Mouse (Mus musculus): Measurements from ENCODE around the gene Fam84b.
A peak's percentile ranks its signal among the peaks of the same experiment; 100 is the strongest.
"Not testable (repeated sequence)": the region's sequence is repeated elsewhere in the genome, so short reads cannot be mapped to it uniquely, and the experiment has no call there.

The Fam84b gene

DNA sequence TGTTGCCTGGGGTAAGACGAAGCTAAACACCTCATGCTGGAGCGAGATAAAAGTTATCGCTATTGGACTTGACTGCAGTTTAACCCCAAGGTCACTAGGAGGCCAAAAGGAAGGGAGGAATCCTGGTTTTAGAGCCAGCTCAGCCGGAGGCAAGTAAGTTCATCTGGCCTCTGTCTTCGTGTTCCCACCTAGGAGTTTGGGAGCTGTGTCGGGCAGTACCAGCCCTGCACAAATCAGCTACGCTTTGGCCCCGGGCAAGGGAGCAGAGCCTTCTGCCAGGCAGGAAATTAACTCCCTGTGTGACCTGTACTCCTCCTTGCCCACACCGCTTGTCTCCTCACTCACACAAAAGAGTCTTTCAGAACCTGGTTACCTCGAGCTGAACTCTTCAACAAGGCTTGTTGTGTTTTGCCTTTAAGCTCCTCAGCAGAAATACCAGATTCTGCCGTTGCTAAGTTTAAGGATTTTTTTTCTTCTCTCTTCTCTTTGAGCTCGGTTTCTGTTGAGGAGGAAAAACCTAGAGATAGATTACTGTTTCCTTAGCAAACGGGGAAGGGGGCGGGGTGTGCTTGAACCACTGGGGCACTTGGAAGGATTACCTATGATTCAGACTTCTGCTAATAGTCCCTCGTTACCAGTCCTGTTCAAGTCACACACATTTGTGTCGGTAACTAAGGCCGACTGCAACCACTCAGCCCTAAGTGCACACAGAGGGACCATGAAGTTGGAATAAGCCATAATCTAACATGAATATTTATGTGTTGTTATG is at the start of gene Fam84b:
TSS of gene Fam84b (minus strand) at position 548 of the 769 bp plus-strand sequence.
- DNase-seq (ENCODE audit: low spot score in 2 of 2) = peak in 1 of 2 experiments; percentile 14

DNA sequence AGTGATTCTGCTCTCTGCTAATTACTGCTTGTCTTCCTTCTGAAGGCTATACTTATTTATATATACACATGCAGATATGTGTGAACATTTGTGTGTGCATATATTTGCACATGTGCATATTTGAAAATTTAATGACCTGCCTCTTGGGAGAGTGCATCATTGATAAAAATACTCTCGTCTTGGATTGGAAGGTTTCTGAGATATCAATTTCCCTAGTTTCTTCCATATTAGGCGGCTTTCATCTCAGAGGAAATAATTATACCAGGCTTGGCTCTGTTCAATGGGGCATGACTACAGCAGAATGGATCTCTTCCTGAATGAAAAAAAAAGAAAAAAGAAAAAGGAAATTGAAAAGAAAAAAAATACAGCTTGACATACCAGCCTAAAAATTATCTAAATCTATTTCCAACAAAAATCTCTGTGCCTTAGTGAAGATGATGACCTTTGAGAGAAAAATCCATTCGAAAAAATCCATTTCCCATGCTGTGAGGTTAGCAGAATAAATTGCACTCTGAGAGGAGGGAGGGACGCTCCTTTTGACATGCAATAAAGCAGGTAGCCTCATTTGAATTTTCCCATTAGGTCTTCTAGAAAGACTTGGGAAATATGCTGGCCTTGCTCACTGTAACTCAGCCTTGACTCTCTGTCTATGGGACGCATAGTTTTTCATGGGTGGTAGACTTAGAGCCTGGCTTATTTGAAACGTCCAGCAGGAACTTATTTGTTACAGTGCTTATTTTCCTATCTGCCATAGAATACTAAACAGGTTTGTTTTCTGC is 44.8 kb upstream of the Fam84b start:
- DNase-seq (ENCODE audit: low spot score in 2 of 2) = no peak

DNA sequence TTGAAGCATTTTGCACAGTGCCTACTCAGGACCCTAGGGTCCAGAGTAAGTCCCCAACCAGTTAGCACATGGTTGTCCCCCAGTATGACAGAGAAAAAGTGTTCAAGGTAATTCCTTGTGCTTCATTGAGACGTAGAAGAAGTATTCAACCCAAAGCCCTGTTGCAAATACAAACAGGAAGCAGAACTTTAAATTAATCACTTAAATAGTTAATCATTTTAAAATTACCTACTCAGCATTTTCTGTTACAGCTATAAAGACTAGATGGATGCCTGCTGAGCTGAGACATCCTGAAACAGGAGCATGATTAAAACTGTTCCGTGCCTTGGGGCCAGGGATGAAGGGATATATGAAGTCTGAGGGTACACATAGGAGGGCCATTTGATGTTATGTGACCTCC is 42.5 kb upstream of the Fam84b start:
- no peak for DNase-seq (ENCODE audit: low spot score in 2 of 2)

DNA sequence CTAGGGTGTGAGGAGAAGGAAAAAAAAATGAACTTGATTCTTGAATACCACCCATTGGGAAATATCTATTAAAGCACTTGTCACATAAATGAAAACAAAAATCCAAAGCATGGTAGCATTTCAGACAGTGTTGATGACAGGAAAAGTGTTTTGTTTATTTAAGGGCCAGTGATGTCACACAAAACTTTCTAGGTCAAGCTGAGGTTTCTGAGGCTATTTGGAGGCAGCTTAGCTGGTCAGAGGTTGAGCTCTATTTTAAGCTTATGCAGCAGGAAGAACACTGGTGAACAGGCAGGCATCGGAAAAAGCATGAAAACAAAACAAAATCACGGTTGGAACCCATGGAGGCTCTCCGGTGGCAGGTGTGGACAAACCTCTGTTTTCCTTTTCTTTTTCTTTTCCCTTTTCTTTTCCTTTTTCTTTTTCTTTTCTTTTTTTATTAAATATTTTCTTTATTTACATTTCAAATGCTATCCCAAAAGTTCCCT is 39.4 kb upstream of the Fam84b start:
- DNase-seq (ENCODE audit: low spot score in 2 of 2) = no peak

DNA sequence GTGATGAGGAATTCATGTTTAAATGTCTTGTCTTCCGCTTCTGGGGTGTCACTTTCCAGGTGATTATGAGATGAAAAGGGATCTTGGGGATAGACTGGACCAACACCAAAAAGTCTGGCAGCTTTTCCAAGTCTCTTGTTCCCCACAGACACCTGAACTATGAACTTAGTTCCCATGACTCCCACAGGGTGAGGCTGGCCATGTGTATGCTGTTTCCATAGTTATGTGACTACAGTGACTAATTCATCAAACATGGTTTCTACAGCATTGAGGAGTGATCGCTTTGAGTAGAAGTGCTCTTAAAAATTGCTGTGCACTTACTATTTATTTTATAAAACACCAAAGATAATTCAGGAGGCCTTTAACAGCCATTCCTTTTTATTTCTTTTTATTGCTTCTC is 35.1 kb upstream of the Fam84b start:
- DNase-seq (ENCODE audit: low spot score in 2 of 2) = no peak

DNA sequence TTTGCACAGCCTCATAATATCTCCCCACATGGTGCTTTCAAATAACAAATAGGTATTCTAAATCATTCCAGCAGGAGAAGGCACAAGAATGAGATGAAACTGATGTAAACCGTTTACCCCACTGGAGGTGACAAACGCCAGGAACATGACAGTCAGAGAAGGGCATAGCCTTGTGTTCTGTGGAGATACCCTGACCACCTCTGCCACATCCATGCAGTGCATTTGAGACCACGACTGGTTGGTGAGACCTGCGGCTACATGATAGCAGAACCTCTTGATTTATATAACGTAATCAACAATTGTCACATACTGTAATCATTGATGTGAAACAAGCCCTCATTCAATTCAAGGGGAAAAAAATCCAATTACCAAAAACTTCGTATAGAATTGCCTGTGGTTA is 22.1 kb upstream of the Fam84b start:
- DNase-seq (ENCODE audit: low spot score in 2 of 2) = no peak

DNA sequence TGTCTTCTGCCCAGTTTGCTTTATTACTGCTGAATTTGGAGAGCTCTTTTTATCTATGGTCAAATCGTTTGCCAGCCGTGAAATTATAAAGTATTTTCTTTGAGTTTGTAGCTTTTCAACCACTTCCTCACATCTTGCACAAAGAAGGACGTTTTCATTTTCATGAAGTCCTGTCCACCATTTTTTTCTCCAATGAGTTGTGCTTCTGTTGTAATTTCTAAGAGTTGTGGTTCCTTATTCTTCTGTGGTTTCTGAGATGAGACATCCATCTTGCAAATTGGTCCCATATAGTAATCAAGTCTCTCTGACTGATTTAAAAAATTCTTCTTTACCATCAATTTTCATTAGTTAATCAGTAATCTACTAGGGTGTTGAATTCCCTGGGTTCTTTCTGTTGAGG is 8.8 kb upstream of the Fam84b start:
- DNase-seq (ENCODE audit: low spot score in 2 of 2) = no peak

DNA sequence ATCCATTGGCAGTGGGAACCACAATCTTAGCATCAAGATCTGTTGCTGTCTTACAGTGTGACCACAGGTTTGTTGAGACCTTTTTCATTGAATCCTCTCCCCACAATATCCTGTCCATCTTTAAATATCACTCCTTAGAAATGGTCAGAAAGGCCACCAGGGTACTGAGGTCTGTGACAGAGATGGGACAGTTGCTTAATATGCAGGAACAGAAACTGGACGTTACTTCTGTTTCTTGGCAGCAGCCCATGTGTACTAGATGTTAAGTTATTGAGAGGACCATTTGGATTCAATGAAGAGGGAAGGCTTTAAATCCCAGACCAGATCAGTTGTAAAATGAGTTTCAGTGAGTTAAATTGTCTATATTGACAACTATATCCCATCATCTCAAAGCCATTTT is 1.5 kb upstream of the Fam84b start:
- no peak for DNase-seq (ENCODE audit: low spot score in 2 of 2)

DNA sequence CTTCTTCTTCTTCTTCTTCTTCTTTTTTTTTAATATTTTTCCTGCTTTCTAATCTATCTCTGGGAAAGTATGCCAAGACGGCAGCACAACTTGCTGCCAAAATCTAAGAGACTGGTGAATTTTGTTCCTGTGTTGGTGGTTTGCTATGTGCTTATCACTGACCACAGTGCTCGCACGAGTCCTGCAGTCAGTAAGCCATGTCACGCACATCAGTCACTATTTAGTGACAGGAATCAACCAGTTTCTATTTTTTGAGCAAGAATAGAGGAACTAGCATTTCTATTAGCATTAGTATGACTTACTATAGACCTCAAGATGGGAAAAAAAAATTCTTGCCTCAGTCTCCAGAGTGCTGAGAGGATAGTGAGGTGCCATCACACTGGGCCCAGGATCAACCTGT is 573 bp upstream of the Fam84b start:
- no peak for DNase-seq (ENCODE audit: low spot score in 2 of 2)

DNA sequence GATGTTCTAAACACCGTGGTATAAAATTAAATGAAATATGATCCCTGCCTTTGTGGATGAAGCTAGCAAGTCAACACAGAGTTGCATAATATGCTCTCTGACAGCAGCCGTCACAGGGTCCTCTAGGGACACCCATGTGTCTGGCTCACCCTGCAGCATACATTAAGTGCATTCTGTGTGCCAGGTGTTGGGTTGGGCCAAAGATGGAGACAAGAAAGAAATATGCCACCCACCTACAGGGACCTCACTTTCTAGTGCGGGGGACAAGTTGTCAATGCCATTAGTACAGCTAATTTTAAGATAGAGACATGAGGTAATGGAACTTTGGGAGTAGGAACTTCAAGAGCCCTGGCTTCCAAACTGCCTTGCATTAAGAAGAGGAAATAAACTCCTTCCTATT is 4.9 kb downstream of the Fam84b start:
- DNase-seq (ENCODE audit: low spot score in 2 of 2) = no peak

DNA sequence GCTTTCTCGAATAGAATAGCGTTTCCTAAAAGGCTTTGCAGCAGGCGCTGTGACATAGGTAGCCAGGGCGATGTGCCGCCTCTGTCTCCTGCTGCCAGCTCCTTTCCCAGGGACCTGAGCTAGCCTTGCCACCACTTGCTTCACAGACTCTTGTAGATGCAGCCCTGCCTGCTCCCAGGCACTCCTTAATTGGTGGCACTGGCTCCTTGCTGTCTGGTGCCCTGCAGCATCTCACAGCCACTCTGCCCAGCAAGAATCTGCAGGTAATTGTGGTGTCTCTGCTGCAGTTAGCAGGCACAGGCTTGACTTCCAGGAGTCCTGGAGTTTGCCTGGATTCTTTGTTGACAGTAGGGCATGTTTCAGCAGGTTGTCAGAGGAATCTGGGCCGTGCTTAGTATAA is 7.3 kb downstream of the Fam84b start:
- DNase-seq (ENCODE audit: low spot score in 2 of 2) = no peak

DNA sequence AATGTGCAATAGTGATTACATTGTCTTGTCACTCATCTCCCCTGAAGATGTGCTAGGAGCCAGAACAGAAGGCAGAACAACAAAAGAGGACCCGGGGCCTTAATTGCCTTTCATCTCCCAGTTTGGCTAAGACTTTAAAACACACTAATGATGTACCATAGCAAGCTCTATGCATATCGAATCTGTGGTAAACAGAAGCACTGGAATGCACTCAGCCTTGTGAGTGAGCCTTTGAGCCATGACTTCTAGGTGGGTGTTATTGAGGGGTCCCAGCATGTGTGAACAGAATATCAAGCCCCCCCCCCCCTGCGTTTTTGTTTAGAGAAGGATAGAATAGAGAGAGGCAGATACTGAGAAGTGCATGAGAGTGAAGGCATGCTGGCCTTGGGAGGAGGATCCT is 7.7 kb downstream of the Fam84b start:
- no peak for DNase-seq (ENCODE audit: low spot score in 2 of 2)

DNA sequence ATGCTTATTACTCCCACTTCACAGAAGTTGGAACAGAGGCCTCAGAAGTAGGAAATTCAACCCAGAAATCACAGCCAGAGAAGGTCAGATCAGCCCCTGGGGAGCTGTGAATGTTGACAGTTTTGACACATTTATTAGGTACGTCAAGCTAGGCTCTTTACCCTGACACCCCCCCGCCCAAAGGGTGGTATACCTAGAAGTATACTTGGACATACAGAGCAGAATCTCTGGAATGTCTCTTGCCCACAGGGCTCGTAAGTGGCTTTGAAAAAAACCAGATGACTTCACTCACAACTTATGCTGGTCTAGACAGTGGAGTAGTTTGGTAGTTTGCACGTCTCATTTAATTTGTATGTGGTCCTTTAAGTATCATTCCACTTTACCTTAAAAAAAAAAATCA is 11.8 kb downstream of the Fam84b start:
- no peak for DNase-seq (ENCODE audit: low spot score in 2 of 2)

DNA sequence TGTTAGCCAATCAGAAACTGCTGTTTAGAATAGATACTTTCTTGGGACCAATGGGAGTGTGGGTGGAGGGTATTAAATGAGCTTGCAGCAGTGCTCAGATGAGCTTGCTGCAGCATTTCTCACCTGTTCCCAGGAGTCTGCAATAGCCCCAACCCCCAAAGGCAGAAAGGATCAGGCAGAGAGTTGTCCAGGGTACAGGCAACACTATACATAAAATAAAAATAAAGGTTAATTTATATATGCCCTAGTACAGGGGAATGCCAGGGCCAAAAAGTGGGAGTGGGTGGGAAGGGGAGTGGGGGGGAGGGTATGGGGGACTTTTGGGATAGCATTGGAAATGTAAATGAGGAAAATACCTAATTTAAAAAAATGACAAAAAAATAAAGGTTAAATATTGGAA is 12.3 kb downstream of the Fam84b start:
- not testable (repeated sequence) for DNase-seq (ENCODE audit: low spot score in 2 of 2)

DNA sequence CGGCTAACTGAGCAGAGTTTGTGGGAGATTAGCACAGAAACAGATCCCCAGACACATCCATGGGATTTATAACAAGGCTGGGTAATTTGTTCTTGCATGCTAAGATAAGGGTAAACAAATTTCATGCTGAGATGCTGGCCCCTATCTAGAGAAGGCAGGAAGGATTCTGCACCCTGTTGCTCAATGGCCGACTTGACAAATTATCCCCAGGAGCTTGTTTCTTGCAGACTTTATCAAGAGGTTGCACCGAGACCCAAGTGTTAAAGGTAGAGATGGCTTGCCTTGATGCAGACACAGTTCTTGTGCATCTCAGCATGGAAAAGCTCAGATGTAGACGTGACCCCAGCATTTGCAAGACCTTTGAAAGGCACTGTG is 13.3 kb downstream of the Fam84b start:
- no peak for DNase-seq (ENCODE audit: low spot score in 2 of 2)

DNA sequence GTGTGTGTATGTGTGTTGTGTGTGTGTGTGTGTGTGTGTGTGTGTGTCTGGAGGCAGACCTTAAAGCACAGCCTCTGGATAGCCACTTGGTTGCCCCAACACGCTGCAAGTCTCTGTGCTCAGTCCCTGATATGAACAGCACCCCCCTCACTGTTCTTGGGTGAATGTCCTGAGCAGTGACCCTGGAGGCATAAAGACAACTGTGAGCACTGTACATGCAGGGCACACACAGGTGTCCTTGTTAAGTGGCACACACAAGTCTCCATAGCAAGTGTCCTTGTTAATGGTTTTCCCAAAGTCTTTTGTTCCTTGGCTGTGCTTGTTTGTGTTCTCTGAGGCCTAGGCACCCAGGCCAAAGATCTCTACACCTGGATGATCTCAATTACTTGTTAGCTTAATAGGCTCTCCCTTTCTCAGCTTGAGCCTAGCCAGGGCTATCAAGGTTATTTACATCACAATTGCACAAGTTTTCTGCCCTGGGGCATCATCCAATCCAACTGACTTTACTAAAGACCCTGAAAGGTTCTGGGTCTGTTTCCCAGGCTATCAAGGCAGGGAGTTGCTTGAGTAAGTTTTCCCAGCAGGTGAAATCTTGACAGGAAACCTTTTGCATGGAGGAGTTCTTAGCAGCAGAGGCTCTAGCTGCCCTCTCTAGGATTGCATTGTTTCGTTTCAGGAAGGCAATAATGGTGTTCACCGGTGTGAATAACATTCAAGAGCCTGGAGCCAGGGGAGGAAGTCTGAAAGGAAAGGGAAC is 13.9 kb downstream of the Fam84b start:
- DNase-seq (ENCODE audit: low spot score in 2 of 2) = no peak

DNA sequence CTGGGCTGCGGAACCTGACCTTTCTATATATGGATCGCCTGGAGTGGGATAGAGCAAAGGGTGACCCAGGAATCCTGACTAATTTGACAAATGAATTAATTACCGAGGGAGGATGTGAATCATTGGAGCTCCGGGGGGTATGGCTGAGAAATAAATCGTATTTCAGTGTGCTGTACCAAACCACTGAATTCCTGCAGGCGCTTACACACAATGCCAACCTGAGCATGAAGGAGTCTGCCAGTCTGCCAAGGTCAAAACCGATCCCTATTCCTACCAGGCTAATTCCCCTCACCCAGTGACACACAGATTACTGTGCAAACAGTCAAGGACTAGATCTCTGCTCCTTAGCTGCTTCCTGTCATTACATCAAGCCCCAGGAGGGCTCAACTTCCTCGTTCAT is 15.4 kb downstream of the Fam84b start:
- no peak for DNase-seq (ENCODE audit: low spot score in 2 of 2)

DNA sequence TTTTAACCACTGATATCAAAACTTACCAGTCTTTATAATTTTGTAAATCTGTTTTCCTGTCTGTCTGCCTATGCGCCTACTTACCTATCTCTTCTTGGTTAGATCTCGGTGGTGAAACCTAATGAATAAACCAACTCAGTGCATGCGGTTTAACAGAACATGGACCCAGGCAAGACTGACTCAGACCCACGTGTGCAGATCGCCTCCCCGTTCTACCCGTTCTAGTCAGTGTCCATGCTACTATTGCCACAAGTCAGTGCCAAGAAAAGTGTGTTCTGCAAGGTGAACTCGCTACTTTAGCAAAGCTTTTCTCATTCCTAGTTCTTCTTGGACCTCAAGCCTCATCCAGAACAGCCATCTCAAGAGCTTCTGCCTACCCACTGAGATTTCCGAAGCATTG is 15.9 kb downstream of the Fam84b start:
- no peak for DNase-seq (ENCODE audit: low spot score in 2 of 2)

DNA sequence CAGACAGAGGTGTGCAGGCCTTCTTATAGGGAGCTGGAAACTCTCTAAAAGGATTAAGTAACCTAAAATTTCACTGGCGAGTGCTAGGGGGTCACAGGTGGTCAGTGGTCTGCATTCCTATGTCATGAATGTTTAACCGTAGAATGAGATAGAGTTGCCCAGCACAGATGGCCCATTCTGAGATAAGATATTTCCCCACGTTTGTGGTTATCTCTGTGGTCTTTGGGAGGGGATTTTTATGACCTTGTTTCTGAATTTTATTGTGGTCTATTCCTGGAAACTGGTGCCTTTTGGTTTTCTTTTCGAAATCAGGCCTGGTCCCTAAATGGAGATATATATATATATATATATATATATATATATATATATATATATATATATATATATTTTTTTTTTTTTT is 17.3 kb downstream of the Fam84b start:
- no peak for DNase-seq (ENCODE audit: low spot score in 2 of 2)

DNA sequence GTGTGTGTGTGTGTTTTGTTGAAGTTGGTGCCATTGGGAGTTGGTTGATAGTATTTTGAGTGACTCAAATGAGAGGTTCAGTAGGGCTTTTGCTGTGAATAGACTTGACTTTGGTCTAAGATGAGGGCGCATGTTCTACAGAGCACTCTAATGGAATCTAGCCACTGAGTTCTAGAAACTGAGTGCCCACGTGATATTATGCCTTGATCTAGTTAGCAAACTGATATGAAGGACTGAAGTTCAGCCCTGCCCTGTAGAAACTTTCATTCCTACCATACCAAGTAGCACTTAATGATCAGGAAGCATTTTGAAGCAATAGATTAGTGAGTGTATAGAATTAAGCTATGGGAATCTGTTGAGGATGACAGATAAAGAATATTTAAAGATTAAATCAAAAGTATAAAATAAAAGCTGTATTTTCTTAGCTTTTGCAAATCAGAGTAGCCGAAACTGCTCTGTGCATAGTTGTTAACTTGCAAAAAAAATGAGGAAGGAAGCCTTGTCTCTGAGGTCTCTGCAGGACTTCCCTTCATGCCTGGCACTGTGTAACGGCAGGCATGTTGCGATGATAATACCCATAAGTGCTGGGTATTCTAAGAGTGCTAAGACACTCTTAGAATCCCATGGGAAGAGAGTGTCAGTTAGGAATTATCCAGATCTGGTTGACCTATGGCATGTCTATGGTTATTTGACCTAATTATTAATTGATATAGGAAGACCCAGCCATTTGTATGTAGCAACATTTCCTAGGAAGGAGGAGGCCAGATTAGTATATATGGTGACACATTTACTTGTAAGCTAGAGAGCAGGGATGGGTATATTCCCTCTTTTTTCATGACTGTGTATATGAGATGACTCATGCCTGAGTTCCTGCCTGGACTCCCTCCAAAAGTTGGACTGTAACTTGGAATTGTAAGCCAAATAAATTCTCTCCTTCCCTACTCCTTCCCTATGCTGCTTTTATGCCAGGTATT is 18.7 kb downstream of the Fam84b start:
- DNase-seq (ENCODE audit: low spot score in 2 of 2) = no peak

DNA sequence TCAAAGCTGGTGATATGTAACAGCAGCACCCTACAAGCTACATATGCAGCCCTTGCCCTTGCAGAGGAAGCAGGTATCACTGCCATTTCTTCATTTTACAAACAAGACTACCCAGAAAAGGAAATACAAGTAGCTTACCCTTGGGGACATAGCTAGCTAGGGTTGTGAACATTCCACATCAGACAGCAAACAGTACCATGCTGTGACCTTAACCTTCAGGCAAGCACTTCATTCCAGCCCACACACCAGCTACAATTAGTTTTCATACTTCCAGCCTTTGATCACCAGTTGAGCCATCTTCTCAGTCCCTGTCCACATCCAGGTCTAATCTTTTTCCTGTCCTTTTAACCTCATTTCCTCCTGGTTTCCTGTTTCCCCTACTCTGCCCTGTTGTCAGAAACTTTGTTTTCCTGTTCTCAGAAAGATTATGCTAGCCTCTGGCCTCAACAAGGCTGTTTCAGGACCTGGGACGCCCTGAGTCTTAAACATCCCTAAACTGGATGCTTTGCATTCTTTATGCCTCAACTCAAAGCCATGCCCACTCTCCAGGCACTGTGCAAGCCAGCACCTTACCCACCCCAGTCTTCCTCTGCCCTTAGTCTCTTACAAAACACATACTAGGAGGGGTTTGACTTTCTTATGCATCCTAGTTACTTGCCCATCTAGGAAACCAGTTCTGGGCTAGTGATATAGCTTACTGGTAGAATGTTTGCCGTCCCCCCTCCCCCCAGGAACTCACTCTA is 19.9 kb downstream of the Fam84b start:
- DNase-seq (ENCODE audit: low spot score in 2 of 2) = no peak

Data from spleen, postnatal 4 days (tissue).